Mouse (Mus musculus) monocyte, adult 5-6 weeks (primary cell): Measurements from ENCODE around the gene Apoa2. TPM values are rescaled to one million over a fixed set of nuclear protein-coding genes. Genes with fewer than 3 reads are reported as not detected.

ENCODE experiments used
- ATAC-seq: fragments of 153-309, 156-312 bp; replicated peaks from 2 replicates; pipeline ENCODE4 v1.8.0; 2017; ENCODE audit warnings: mild to moderate bottlenecking; ENCODE audit not compliant: low TSS enrichment, insufficient number of reproducible peaks, severe bottlenecking, poor library complexity, low FRiP score
- total RNA-seq: library from RNA; stranded (forward); fragments of 200-1000, 200-491, 200-594 nt; gene quantifications from 3 replicates; pipeline ENCODE4 v1.2.3, GENCODE M21; 2017

Gene Apoa2
- total RNA-seq, 1 experiment from 2014 or later: not detected

DNA sequence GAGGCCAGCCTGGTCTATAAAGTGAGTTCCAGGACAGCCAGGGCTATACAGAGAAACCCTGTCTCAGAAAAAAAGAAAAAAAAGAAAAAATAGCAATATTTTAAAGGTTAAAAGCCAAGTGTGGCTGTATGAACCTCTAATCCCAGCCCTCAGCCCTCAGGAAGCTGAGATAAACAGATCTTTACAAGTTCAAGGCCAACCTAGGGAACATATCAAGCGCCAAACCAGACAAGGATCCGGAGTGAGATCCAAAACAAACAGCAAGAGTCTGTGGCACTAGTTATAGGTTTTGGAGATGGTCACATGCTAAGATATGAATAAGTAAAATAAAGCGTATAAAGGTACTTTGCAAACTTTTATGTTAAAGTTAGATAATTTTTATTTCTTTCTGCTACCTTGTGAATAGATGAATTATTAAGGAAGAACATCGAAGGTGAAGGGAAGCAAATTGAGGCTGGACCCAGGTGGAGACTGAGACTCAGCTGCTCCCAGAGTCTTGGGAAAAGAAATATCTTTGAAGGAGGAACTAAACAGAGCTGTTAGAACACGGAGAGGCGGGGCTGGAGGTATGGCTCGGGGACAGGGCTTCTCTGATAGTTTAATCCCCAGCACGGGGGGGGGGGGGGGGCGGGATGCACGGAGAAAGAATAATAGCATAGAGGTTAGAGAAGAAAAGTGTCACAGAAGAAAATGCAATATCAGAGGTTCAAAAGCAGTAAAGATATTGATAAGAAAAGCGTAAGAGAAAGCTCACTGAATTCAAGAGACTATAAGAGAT lies 21.2 kb upstream of the Apoa2 start:
- no peak for ATAC-seq

- ATAC-seq: no peak
These were observed 20.6 kb upstream of the Apoa2 start for GRCm38 (mm10) chr1:171204249-171204644.

- ATAC-seq: no peak
These were observed 19.0 kb upstream of the Apoa2 start for GRCm38 (mm10) chr1:171205704-171206493.

DNA sequence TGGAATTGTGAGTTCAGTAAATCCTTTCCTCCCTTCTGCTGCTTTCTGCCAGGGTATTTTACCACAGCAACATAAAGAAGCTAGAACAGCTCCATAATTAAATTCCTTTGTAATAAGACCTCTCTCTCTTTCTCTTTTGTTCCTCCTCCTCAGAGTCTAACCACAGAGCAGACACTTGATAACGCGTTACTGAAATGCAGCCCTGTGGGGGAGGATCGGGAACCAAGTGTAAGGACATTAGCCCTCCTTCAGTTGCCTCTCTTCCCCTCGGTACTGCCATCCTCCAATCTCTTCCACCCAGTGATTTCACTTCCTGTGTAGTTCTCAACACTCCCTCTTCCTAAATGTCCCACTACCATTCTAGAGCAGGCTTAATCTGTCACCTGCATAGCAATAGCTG lies 15.4 kb upstream of the Apoa2 start:
- no peak for ATAC-seq

GRCm38 (mm10) chr1:171212854-171213253 lies 12.0 kb upstream of the Apoa2 start:
- ATAC-seq: no peak

GRCm38 (mm10) chr1:171213801-171214496 lies 10.9 kb upstream of the Apoa2 start, which contains the start of gene Nr1i3:
TSS of gene Nr1i3 (plus strand) at chr1:171213970.
- no peak for ATAC-seq

GRCm38 (mm10) chr1:171216241-171216955 lies 8.5 kb upstream of the Apoa2 start:
- ATAC-seq: no peak

DNA sequence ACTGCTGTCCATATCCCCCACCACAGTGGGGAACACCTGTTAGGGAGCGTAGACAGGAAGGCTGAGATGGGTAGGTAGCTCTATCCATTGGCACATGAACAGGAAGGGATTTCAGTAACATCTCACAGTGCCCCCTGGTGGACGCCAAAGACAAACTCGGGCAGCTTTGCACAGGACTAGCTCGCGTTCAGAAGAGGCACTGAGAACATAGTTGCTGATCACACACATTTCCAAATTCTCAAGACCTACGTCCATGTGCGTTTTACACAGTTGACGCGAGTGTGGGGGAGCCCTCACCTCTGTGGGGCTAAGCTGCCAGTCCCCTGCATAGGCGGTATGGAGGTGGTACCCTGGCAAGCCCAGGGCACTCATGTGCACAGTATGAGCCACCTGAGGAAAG lies 4.0 kb upstream of the Apoa2 start:
- peak; percentile 40; the same call in 1 of the 2 replicates for ATAC-seq

- no peak for ATAC-seq
These were observed 3.3 kb upstream of the Apoa2 start for GRCm38 (mm10) chr1:171221281-171222193.

DNA sequence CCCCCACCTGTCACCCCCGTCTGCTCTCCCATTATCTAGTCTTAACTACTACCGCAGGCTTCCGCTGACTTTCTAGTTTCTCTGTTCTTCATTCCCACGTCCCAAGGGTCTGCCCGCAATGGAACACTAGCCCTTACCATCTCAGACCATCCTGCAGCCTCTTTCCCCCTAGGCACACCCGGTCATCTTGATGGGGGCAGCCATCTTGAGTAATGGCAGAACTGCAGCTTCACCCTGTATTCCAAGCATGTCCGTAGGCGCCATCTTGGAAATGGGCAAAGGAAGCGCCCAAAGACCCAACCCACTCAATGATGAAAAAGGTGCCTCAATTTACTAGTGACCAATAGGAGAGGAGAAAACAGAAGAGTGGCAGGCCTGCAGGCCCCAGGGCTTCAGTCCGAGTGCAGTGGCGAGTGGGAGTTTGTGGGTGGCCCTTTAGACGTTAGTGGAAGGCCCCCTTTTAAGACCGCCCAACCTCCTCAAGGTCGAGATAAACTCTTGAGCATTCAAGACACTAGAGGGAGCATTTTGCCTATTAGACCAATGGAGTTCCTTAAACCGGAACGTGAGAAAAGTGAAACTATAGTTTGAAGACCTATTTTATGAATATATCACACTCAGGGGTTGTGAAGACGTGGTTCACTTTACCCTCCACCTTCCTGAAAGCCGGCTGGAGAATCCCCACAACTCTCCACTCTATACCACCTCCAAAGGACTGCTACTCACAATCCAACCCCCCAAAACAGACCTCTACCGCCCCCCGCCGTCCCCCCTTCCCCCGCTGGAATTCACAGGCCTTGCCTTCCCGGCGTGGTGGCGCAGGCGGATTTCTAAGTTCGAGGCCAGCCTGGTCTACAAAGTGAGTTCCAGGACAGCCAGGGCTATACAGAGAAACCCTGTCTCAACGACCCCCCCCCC lies 2.4 kb upstream of the Apoa2 start, which contains the start of gene Tomm40l:
Tomm40l (minus strand) TSS at position 277 of the 918 bp plus-strand sequence.
- peak; percentile 93 for ATAC-seq

DNA sequence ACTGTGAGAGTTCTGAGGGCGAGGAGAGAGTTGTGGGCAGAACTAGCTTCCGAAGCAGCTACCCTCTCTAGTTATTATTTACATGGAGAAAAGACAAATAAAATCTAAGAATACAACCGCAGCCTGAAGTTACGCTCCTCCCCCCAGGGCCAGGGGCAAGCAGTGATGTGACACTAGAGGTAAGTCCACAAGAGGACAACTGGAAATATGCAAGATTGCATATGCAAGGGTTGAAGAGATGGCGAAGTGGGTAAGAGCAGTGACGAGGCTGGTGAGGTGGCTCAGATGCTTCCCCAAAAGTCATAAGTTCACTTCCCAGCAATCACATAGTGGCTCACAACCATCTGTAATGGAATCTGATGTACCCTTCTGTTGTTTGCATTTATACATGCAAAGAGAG lies 1.7 kb upstream of the Apoa2 start:
- ATAC-seq: no peak

- ATAC-seq: no peak
These were observed 1.1 kb upstream of the Apoa2 start for GRCm38 (mm10) chr1:171223796-171224195.

GRCm38 (mm10) chr1:171226780-171227179 lies 1.9 kb downstream of the Apoa2 start:
- no peak for ATAC-seq

- no peak for ATAC-seq
These were observed 3.0 kb downstream of the Apoa2 start for GRCm38 (mm10) chr1:171227879-171228278.

GRCm38 (mm10) chr1:171229750-171230149 lies 4.9 kb downstream of the Apoa2 start:
- ATAC-seq: no peak

- ATAC-seq: no peak
These were observed 5.4 kb downstream of the Apoa2 start for GRCm38 (mm10) chr1:171230215-171230614.

- ATAC-seq: peak; percentile 55
These were observed 7.0 kb downstream of the Apoa2 start for GRCm38 (mm10) chr1:171231844-171232243.
